Mouse (Mus musculus): ENCODE data around the gene Tmx4. TPM values are rescaled to one million over a fixed set of nuclear protein-coding genes. Genes with fewer than 3 reads are reported as not detected.

Gene Tmx4
- total RNA-seq, 2 experiments from 2014 or later: 48.4 to 51.4 TPM

GRCm38 (mm10) chr2:134559422-134559821 lies 84.5 kb downstream of the Tmx4 start:
- DNase-seq: no peak

DNA sequence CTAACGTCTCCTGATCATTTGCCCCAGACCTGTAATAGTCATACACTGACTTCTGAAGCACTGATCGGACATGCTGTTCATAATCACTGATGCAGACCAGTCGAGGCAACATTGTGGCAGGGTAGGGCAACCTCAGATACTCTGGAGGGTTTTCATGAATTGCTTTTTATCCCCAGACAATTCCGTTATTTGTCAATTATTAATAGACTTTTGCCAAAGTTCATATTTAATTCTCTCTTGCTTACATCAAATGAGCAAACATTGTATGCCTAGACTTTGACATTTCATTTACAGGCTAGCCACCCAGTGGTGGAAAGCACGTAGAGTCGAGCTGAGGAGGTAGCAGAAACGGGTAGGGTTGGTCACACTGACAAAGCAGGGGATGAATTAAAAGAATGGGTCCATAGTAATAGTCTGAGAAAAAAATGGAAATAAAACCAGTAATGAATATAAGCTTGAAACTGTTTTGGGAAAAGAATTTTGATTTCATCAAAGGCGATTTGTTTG lies 89.7 kb downstream of the Tmx4 start, which contains the start of gene Hao1:
TSS of gene Hao1 (minus strand) at position 148 of the 507 bp plus-strand sequence.
- DNase-seq: no peak

DNA sequence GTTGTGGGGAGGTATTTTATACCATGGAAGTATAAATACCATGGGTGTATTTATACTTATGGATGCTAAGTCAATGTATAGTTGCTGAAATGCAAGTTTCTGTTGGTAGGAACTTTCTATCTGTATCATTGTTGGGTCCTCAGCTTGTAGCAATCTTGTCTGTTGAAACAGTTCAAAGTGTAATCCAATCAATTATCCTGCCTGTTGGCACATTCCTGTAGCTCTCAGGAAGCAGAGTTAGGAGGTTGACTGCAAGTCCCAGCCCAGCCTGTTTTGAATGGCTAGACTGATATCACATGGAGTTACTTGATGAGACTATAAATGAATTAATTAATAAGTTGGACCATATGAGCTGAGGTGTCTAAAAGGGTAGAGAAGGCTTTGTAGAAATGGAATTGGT lies 91.6 kb downstream of the Tmx4 start:
- DNase-seq: no peak

DNA sequence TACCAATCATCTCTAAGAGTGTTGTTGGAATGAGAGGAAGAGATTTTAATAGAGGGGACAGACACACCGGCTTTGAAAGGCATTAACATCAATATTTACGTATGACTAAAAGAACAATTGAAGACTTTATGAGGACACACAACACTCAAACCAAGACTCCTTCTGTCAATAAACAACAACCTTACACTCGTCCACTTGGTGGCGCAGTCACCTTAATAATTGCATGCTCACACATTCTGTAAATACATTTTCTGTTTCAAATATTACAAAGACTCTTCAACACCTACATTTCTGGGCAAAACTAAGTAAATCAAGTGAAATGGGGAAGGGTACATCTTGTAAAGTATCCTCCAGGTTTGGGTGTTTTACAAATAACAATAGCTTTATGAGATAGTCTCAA lies 94.2 kb downstream of the Tmx4 start:
- DNase-seq: peak; percentile 17 to 79

DNA sequence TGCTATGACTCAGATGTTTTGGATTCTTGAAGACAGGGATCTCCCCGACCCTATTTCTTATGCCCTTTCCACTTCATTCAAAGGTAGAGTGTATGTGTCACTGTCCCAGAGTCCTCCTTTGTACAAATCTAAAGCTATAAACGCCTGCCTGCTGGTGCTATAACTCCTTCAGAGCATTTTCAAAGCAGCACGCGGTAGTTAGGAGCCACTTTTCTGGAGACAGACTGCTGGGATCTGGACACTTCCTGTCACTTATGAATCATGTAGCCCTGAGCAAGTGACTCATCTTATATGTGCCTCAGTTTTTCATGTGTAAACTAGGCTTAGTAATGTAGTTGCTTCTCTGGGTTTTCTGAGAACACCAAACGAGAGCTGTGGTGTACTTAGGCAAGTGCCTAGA lies 98.8 kb downstream of the Tmx4 start:
- DNase-seq: no peak

DNA sequence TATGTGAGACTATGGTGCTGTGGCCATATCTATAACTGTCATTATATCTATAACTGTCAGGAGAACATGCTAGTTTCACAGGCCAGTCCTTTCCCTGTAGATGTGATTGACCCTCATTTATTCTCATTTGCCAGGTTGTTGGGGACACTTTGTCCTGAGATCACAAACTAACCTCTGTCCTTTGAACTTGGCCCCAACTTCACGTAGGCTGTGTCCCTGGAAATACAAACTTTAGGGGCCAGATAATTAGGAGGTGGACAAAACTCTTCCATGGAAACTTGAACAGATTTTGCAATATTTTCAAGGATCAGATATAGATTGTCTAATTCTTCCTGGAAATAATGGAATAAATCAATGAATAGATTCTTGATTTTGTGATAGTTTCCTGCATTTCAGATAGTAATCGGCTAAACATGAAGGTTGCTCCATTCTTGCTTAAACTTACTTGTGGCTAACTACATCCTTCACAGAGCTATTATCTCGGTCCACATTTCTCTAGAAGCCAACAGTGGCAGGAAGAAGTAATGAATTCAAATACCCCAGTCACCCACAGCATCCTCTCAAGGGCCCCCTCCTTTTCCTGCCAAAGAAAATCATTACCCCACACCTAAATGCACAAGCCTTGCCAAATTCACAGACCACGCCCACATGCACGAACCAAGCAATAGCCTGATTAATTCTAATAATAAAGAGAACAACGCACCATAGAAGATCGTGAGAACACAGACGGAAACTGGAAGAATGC lies 99.5 kb downstream of the Tmx4 start:
- no peak for DNase-seq

Other genes starting within 250 kb of the Tmx4 start
- gene Hao1, start 89.8 kb downstream of the Tmx4 start, total RNA-seq (2021): not detected
- 1 to 10 TPM; 4.2 to 5.0 TPM for gene Plcb1, start 141.9 kb upstream of the Tmx4 start, total RNA-seq (2021)